Mouse (Mus musculus) embryonic fibroblast, embryonic 13.5 days (primary cell): ENCODE measurements around the gene Rer1.

Experiments used
- CTCF ChIP-seq: IDR thresholded peaks from 2 replicates; pipeline ENCODE4 v1.5.1; 2011; ENCODE audit warnings: mild to moderate bottlenecking, control low read depth, low read length, moderate library complexity, borderline replicate concordance; ENCODE audit not compliant: insufficient read depth
- POLR2A ChIP-seq: IDR thresholded peaks from 2 replicates; pipeline ENCODE4 v1.6.1; 2011; ENCODE audit warnings: low read depth, mild to moderate bottlenecking, control low read depth, low read length, moderate library complexity

DNA sequence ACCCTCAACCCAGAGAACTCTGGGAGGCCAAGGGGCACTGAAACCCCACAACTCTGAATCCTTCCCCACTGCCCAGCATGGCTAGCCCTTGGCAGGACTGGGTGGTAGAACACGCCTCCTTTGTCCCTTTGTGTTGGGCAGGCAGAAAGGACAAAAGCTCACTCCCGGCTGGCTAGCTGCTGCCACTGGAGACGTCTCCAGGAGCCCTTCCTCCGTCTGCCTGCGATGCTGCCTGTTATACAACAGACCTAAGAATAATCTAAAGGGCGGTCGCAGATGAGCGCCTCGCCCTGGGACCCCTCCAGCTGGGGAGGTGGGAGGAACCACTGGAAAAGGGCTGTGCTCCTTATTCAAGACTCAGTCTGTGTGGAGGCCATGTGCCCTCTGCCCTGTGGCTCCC lies 46.0 kb downstream of the Rer1 start:
- TF ChIP-seq POLR2A (no peak), CTCF (no peak)
